29 mouse cellular contexts compared by ENCODE assay signal in the genomic region with DNA sequence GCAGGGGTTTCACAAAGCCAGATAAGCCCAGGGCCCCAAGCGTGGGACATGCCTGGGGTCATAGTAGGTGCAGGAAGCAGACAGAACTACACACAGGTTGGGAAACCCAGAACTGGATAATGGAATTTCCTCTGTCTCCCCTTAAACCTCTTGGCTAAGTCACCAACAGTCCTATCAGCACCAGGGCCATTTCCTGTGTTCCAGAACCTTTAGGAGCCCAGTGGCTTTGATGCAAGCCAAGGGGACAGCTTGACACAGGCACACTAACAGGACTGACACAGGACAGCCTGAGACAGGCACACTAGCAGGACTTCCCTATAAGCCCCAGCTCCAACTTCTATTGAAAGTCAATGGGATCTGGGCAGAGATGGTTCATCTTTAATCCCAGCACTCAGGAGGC. TPM values are rescaled to one million over a fixed set of nuclear protein-coding genes. Genes with fewer than 3 reads are reported as not detected.
DNase-seq lines count a peak whose midpoint lies in the region; ATAC-seq and TF ChIP-seq lines count a peak whose summit lies in the region.
"Had no signal": no experiment of that assay in that cellular context is flagged by ENCODE, and none has a peak within 500 bp of the region (broad histone marks: within the 10 kb centered on the region; RNA-seq: fewer than 3 reads in every experiment).

No protein-coding gene starts in this region.

- peaks cover 14% of the 10 kb centered on the region for H3K4me1 ChIP-seq in heart, adult 2 months (ENCODE audit: control insufficient read depth, insufficient read depth, low read length)
- peaks cover 7% of the 10 kb centered on the region for H3K4me1 ChIP-seq in heart, embryonic 16.5 days (ENCODE audit: control insufficient read depth, insufficient read depth, low read length)
- H3K4me1 ChIP-seq in brown adipose tissue, adult 24 weeks (ENCODE audit: control insufficient read depth, insufficient read depth, insufficient read length, low read length): peaks cover 34% of the 10 kb centered on the region

- H3K27ac ChIP-seq in gastrocnemius, adult 2 months: peak overlapping the region; percentile 64; the same call in 1 of the 2 replicates
- peak overlapping the region; percentile 65 for H3K27ac ChIP-seq in heart, adult 2 months
- H3K27ac ChIP-seq in heart, embryonic 16.5 days (ENCODE audit: low read length): peak overlapping the region; percentile 41; the same call in 1 of the 2 replicates
- peak overlapping the region; percentile 91 for H3K27ac ChIP-seq in brown adipose tissue, adult 24 weeks (replicated peaks; ENCODE audit: low read depth, low read length)
- H3K27ac ChIP-seq: embryonic facial prominence, embryonic 13.5 days; forebrain, embryonic 10.5 days; forebrain, embryonic 12.5 days had no signal

- TF ChIP-seq EP300 in heart, adult 2 months (IDR thresholded peaks at IDR 0.05; ENCODE audit: insufficient read depth, low read depth, low read length): no peak

- H3K9me3 ChIP-seq in heart, embryonic 16.5 days (replicated peaks; ENCODE audit: control insufficient read depth, low read length): no peaks in the 10 kb centered on the region
- H3K9me3 ChIP-seq: embryonic facial prominence, embryonic 13.5 days; embryonic facial prominence, embryonic 15.5 days; forebrain, embryonic 10.5 days; forebrain, embryonic 12.5 days; G1E had no signal

- no peaks in the 10 kb centered on the region for H3K36me3 ChIP-seq in heart, adult 2 months (ENCODE audit: control insufficient read depth, insufficient read depth, low read length)
- H3K36me3 ChIP-seq in heart, embryonic 16.5 days (ENCODE audit: control insufficient read depth, insufficient read depth): no peaks in the 10 kb centered on the region
- H3K36me3 ChIP-seq: embryonic facial prominence, embryonic 13.5 days; embryonic facial prominence, embryonic 15.5 days; forebrain, embryonic 10.5 days; forebrain, embryonic 12.5 days; G1E had no signal

- intact Hi-C loops in gastrocnemius, adult 2 months (cut with DNase I): no loop called here
- intact Hi-C loops in heart, adult 2 months (cut with DNase I): loop anchor here (5.0 kb wide), 2 partner anchors 90 to 255 kb away; no protein-coding TSS in a partner anchor
- intact Hi-C loops in heart, postnatal 36 days (cut with DNase I): loop anchor here (5.0 kb wide), 1 partner anchor 90 kb away; no protein-coding TSS in a partner anchor

- 46% methylated on average over 1 of the region's 1 CpGs for WGBS in heart, adult 2 months
- 48% methylated on average over 1 of the region's 1 CpGs for WGBS in heart, embryonic 16.5 days

- no peak for DNase-seq in gastrocnemius, adult 2 months
- no peak for DNase-seq in gastrocnemius, postnatal 25 days
- DNase-seq in heart, adult 2 months: no peak
- no peak for DNase-seq in heart, adult 18-20 months
- DNase-seq in heart, postnatal 36 days: no peak
- DNase-seq: adrenal gland, adult 8-10 months; adrenal gland, postnatal 14 days; adrenal gland, postnatal 36 days; B cell, adult 2 months; cerebellum, adult 11 months; cerebellum, adult 18-20 months; cerebellum, adult 8-10 months; cerebellum, adult 9-11 months; cerebellum, postnatal 14 days; cerebellum, postnatal 36 days; embryo, embryonic 11 days had no signal

- no peak for ATAC-seq in heart, embryonic 16.5 days (replicated peaks; ENCODE audit: extremely low read depth, insufficient read depth, low FRiP score)
- ATAC-seq: activated CD4-positive, CD25-positive, alpha-beta regulatory T cell, adult 4 months; CD4-positive, CD25-positive, alpha-beta regulatory T cell, adult 4 months; forebrain, embryonic 14.5 days; Patski had no signal

- H3K79me2 ChIP-seq in heart, adult 2 months (replicated peaks; ENCODE audit: control insufficient read depth, insufficient read depth, low read length): no peaks in the 10 kb centered on the region

- H3K4me3 ChIP-seq in gastrocnemius, adult 2 months: no peak overlapping the region
- H3K4me3 ChIP-seq in heart, adult 2 months: no peak overlapping the region
- H3K4me3 ChIP-seq in heart, embryonic 16.5 days (ENCODE audit: low read length): no peak overlapping the region
- H3K4me3 ChIP-seq in brown adipose tissue, adult 24 weeks (ENCODE audit: insufficient read depth, low read depth, low read length): no peak overlapping the region
- H3K4me3 ChIP-seq: embryonic facial prominence, embryonic 13.5 days; embryonic facial prominence, embryonic 15.5 days; erythroblast, embryonic 14.5 days; forebrain, embryonic 10.5 days; forebrain, embryonic 12.5 days had no signal

- H3K27me3 ChIP-seq in heart, adult 2 months (ENCODE audit: control insufficient read depth, insufficient read depth, low read length): no peaks in the 10 kb centered on the region
- H3K27me3 ChIP-seq in heart, embryonic 16.5 days (ENCODE audit: control insufficient read depth, insufficient read depth, low read length): peaks cover 2% of the 10 kb centered on the region; the same call in 1 of the 2 replicates
- H3K27me3 ChIP-seq: CH12.LX; embryonic facial prominence, embryonic 15.5 days; forebrain, embryonic 12.5 days; Patski had no signal

- no peak for TF ChIP-seq CTCF in gastrocnemius, adult 2 months (IDR thresholded peaks at IDR 0.05)
- TF ChIP-seq CTCF in heart, adult 2 months (IDR thresholded peaks at IDR 0.05): no peak

- TF ChIP-seq POLR2A in heart, adult 2 months (IDR thresholded peaks at IDR 0.05; ENCODE audit: insufficient read depth, low read depth, low read length): no peak

- H3K9ac ChIP-seq in heart, adult 2 months (ENCODE audit: low read depth, low read length): no peak overlapping the region
- no peak overlapping the region for H3K9ac ChIP-seq in heart, embryonic 16.5 days (ENCODE audit: low read length)
- H3K9ac ChIP-seq: embryonic facial prominence, embryonic 13.5 days; embryonic facial prominence, embryonic 15.5 days; forebrain, embryonic 12.5 days had no signal

- H3K4me2 ChIP-seq in heart, embryonic 16.5 days (ENCODE audit: low read depth, low read length): no peak overlapping the region
- H3K4me2 ChIP-seq: embryonic facial prominence, embryonic 13.5 days; embryonic facial prominence, embryonic 15.5 days; forebrain, embryonic 12.5 days had no signal

RNA-seq across cellular contexts. Expression of gene Tsen2, which starts 22.5 kb away (rescaled TPM):
- 1 to 10 TPM; 5.8 to 8.2 TPM for total RNA-seq in gastrocnemius, adult 2 months (2021)
- total RNA-seq in gastrocnemius, postnatal 25 days (2021): 1 to 10 TPM; 5.8 to 6.1 TPM
- total RNA-seq in heart, adult 2 months (2021): 1 to 10 TPM; 6.1 to 7.2 TPM
- 3.9 and 4.3 TPM in 2 replicates for polyA plus RNA-seq in heart, adult 2 months (2012; rRNA removed)
- 1 to 10 TPM; 6.0 to 7.4 TPM for total RNA-seq in heart, adult 18-20 months (2021)
- 17.6 and 19.0 TPM in 2 replicates for polyA plus RNA-seq in heart, embryonic 16.5 days (2015; fragmentation: Nextera tagmentation; extraction: Ambion mirVana)
- total RNA-seq in heart, postnatal 36 days (2021): 1 to 10 TPM; 7.9 to 10.0 TPM
- polyA plus RNA-seq in brown adipose tissue, adult 24 weeks (2012; ENCODE audit: insufficient read depth, insufficient read length, missing spikeins): 9.7 and 10.0 TPM in 2 replicates

Comparison
In these comparisons a context has a peak if more than half of its experiments do, and no peak if none do; other contexts are left out.
1. H3K27ac ChIP-seq: peak in every context shown above with its lines; median percentile 91 in brown adipose tissue, adult 24 weeks; 65 in heart, adult 2 months; 64 in gastrocnemius, adult 2 months; 41 in heart, embryonic 16.5 days.